Mouse (Mus musculus): ENCODE results near the gene Ephb1. TPM values are rescaled to one million over a fixed set of nuclear protein-coding genes. Genes with fewer than 3 reads are reported as not detected.
A peak's percentile ranks its signal among the peaks of the same experiment; 100 is the strongest.

Ephb1 gene
- polyA plus RNA-seq, 1 experiment, result 20.5 TPM

GRCm38 (mm10) chr9:102001633-102002165 lies 352.8 kb downstream of the Ephb1 start:
- no peak for DNase-seq (ENCODE audit: extremely low spot score in 1 of 2, low spot score in 1 of 2)

DNA sequence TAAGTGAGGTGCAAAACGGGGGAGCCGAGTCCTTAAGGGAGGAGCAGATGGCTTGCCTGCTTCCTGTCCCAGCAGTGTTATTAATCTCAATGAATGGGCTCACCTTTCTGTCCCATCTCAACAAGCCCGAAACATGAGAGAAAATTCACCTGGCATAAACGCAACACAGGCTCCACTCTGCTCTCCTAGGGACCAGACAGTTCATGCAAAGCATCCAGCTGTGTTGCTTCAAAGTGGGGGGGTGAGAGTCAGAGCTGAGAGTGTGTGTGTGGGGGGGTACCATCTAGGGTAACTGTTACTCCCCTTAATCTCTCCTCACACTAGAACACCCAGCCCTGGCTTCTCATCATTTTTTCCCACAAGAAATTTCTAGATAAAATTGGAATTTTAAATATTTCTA lies 354.8 kb downstream of the Ephb1 start:
- no peak for DNase-seq (ENCODE audit: extremely low spot score in 1 of 2, low spot score in 1 of 2)

DNA sequence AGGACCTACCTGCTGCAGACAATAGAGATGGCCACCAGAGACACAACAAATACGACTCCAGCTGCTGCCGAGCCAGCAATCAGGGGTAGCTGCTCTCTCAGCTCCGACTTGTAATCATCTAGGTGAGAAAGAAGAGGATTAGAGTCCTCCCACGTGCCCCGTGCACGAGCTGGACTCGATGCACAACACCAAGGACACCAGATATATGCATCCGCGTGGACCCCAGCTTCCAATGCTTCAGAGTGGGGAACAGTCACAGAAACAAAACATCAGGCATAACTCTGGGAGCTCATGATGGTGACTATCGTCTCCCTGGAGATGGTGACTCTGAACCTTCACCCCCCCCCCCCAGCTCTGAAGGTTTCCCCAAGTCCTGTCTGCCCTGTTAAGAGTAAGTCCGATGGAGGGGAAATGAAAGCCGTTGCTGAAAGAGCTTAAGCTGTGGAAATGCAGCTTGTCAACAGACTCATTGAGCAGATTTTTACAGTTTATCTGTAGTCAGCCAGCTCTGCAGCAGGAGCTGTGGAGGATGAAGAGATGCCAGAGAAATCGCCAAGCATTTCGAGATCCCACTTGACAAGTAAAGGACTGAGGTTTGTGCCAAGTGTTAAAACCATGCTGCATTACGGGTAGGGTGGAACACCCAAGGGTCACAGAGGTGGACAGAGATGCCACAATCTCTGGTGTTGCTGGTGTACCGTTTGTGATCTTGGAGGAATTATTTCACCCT lies 357.6 kb downstream of the Ephb1 start:
- DNase-seq (ENCODE audit: extremely low spot score in 1 of 2, low spot score in 1 of 2), result no peak

DNA sequence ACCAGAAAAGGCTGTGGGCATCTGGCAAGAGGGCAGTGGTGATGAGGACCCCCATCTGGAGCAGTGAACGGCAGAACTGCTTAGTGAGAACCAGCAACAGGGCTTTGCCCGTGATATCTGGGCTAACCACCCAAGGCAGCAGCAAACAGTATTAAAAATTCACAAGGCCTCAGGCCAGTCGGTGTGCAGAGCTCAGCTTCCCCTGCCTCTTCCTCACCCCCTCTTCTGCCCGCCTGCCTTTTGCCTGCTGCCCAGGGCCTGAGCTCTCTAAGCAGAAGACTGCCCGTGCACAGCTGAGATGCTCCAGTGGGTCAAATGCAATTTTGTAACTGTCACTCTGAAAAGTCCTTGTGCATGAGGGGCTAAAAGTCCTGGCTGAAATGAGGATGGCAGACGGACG lies 358.3 kb downstream of the Ephb1 start:
- DNase-seq (ENCODE audit: extremely low spot score in 1 of 2, low spot score in 1 of 2), result no peak

DNA sequence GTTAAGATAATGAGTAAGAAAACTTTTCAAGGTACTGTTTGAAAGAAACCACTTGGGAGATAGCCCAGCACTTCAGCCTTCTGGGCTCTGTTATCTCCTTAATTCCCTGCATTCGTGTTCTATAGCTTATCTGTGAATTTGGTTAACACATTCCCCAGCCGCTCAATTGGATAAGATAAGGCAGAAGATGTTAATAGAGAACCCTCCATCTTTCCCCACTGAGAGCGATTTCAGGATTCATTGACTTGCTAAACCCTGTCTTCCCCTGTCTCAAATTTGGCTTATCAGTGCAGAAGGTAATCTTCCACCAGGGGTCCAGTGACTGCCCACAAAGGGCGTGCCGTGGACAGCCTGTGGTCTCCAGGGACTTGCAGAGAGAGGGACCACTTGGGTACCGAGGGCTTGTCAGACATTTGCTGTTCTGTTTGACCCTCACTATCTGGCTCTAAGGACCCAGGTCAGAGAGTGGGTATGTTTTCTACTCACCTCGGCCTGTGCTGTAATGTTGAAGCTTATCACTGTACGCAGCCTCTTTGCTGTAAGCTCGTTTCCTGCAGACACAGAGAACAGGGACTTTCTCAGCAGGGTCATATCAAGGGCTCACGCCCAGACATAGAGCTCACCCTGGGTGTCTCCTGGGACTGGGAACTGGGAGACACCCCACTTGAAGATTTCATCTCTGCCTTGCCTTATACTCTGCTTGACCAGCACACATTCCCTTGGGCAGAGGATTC lies 358.9 kb downstream of the Ephb1 start:
- no peak for DNase-seq (ENCODE audit: extremely low spot score in 1 of 2, low spot score in 1 of 2)

- DNase-seq (ENCODE audit: extremely low spot score in 1 of 2, low spot score in 1 of 2), result no peak
Measured at GRCm38 (mm10) chr9:101994086-101994485, 360.4 kb downstream of the Ephb1 start.

- DNase-seq (ENCODE audit: extremely low spot score in 1 of 2, low spot score in 1 of 2), result peak in 1 of 2 experiments; percentile 37
Measured at GRCm38 (mm10) chr9:101990836-101991235, 363.7 kb downstream of the Ephb1 start.

DNA sequence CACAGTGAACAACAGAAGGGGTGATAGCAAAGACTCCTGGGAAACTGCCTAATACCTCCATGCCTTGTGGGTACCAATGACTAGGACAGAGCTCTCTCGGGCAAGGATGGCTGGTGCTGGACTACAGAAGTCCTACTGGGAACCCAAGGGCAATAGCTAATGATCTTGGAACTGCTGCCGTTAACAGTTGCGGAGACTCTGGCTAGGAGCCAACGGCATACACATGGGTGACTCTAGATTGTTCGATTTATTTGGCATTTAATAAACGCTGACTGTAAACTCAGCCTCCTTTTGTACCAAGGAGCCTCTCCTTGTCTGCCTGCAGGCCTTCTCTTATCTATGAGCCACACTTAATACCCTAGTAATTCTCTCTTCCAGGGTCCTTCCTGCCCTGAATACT lies 364.5 kb downstream of the Ephb1 start:
- no peak for DNase-seq (ENCODE audit: extremely low spot score in 1 of 2, low spot score in 1 of 2)

DNA sequence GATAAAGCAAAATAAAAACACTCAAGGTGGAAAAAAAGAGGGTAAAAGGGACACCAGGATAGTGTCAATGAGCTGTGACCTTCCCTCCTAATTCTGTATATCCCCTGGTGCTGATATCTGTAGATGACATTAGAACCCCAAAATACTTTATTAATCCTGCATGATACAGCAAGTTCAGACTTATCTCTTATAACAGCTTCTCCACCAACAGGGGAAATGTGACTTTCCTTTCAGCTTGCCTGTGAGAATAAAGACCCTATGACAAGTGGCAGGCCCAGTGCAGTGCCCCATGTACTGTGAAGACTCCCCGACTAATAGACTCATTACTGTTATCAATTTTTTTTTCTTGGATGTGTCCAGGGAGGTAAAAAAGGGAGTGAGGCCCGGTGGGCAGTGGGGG lies 367.6 kb downstream of the Ephb1 start:
- DNase-seq (ENCODE audit: extremely low spot score in 1 of 2, low spot score in 1 of 2), result no peak

DNA sequence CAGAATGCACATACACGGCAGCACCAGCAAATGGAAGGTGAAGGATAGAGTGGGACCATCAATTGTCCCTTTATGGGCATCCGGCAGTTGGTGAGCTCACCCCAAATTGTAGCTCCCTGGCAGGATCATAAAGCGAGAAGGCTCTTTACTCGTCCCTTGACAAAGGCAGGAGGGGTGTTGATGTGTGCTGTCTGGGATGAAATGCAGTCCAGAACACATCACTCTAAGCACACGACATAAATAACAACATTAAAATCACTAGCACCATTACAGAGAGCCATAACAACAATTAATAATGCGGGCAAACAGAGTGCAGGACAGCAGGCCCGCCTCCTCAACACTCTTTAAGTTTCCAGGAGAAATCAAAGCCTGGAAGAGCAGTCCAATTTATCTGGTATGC lies 372.1 kb downstream of the Ephb1 start:
- no peak for DNase-seq (ENCODE audit: extremely low spot score in 1 of 2, low spot score in 1 of 2)

- DNase-seq (ENCODE audit: extremely low spot score in 1 of 2, low spot score in 1 of 2), result no peak
Measured at GRCm38 (mm10) chr9:101981161-101981560, 373.3 kb downstream of the Ephb1 start.

GRCm38 (mm10) chr9:101976884-101977465 lies 377.5 kb downstream of the Ephb1 start:
- peak; percentile 7 to 52 for DNase-seq (ENCODE audit: extremely low spot score in 1 of 2, low spot score in 1 of 2)

DNA sequence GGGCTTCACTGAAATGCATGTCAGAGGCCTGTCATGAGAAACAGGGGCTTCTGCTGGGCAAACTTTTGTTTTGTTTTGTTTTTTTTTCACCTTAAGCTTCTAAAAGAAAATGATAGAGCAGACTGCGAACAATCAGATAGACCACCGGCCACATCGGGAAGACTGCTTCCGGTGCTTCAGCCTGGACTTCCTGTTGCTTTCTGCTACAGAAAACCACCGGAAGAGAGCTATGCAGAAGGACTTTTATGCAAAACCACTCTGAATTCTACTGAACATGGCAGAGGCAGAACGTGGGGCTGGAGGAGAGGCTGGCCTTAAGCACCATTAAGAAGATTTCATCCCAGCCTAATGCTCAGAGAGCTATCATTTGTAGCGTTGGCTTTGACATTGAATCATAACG lies 382.2 kb downstream of the Ephb1 start:
- DNase-seq (ENCODE audit: extremely low spot score in 1 of 2, low spot score in 1 of 2), result no peak

GRCm38 (mm10) chr9:101971806-101972205 lies 382.7 kb downstream of the Ephb1 start:
- DNase-seq (ENCODE audit: extremely low spot score in 1 of 2, low spot score in 1 of 2), result no peak

GRCm38 (mm10) chr9:101956228-101956627 lies 398.3 kb downstream of the Ephb1 start:
- peak; percentile 7 to 19 for DNase-seq (ENCODE audit: extremely low spot score in 1 of 2, low spot score in 1 of 2)

GRCm38 (mm10) chr9:101954529-101954928 lies 400.0 kb downstream of the Ephb1 start:
- no peak for DNase-seq (ENCODE audit: extremely low spot score in 1 of 2, low spot score in 1 of 2)

DNA sequence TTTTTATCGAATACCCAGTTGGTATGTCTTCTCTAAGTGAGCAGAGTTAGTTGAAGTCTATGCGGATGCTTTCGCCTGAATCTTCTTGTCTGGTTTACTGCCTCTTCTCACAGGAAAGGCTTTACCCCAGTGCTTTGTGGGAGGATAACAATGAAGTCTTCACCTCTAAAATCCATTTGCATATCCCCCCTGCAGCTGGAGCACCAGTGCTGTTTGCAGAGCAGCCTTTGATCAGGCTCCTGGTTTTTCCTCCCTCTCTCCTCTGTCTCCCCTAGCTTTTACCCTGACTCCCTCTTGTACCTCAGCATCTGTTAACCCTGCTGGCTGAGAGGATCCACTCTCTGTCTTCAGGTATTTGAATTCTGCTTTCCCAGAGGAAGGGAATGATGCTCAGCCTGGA lies 404.4 kb downstream of the Ephb1 start:
- no peak for DNase-seq (ENCODE audit: extremely low spot score in 1 of 2, low spot score in 1 of 2)

- DNase-seq (ENCODE audit: extremely low spot score in 1 of 2, low spot score in 1 of 2), result no peak
Measured at GRCm38 (mm10) chr9:101945814-101946213, 408.7 kb downstream of the Ephb1 start.

DNA sequence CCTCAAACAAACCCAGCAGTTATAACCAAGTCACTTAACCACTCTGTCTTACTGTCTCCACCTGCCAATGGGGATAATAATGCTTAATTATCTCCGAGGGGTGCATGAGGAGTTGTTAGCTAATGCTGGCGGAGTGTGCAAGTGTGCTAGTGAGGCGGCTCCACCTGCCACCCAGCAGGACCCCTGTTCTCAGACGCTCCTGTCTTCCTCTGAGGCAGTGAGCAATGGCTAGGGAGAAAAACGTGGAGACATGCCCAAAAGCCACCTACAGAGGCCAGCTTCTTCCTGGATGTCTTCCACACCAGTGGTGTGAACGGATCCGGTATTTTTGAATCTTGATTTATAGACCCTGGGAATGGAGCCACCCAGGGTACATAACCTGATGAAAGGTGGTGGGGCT lies 409.2 kb downstream of the Ephb1 start:
- no peak for DNase-seq (ENCODE audit: extremely low spot score in 1 of 2, low spot score in 1 of 2)

GRCm38 (mm10) chr9:101942058-101942669 lies 412.3 kb downstream of the Ephb1 start:
- DNase-seq (ENCODE audit: extremely low spot score in 1 of 2, low spot score in 1 of 2), result no peak

DNA sequence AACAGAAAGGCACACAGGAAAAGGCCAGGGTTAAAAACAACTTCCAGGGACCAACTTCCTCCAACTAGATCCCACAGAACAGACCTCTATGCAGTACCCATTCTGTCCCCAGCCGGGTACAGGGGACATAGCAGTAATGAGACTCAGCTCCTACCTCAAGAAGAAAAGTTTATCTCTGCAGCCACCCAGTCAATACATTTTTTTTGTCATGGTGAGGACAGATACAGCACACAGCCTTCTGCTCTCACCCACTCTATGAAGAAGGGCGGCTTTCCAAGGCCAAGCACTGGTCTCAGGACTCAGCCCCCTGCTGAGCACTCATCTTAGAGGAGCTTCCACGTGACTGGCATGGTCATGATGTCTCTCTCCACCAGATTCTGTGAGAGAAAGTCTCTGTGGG lies 414.3 kb downstream of the Ephb1 start:
- DNase-seq (ENCODE audit: extremely low spot score in 1 of 2, low spot score in 1 of 2), result no peak
